Mouse (Mus musculus): ENCODE measurements around the gene Pou2f2.

The Pou2f2 gene

GRCm38 (mm10) chr7:25089875-25090274 lies 89.7 kb downstream of the Pou2f2 start:
- no peak for DNase-seq

- no peak for DNase-seq
Measured at GRCm38 (mm10) chr7:25088968-25089367, 90.6 kb downstream of the Pou2f2 start.

GRCm38 (mm10) chr7:25088531-25088930 lies 91.0 kb downstream of the Pou2f2 start:
- DNase-seq = no peak

GRCm38 (mm10) chr7:25087972-25088371 lies 91.6 kb downstream of the Pou2f2 start:
- DNase-seq = no peak

- DNase-seq = no peak
Measured at GRCm38 (mm10) chr7:25087256-25087912, 92.1 kb downstream of the Pou2f2 start.

- no peak for DNase-seq
Measured at GRCm38 (mm10) chr7:25086656-25087055, 92.9 kb downstream of the Pou2f2 start.

- DNase-seq = no peak
Measured at GRCm38 (mm10) chr7:25084621-25085020, 94.9 kb downstream of the Pou2f2 start.

GRCm38 (mm10) chr7:25082510-25082909 lies 97.0 kb downstream of the Pou2f2 start:
- no peak for DNase-seq

- no peak for DNase-seq
Measured at GRCm38 (mm10) chr7:25080431-25080830, 99.1 kb downstream of the Pou2f2 start.

GRCm38 (mm10) chr7:25079496-25080026 lies 100.0 kb downstream of the Pou2f2 start:
- DNase-seq = no peak

- no peak for DNase-seq
Measured at GRCm38 (mm10) chr7:25077414-25077755, 102.1 kb downstream of the Pou2f2 start.

- peak; percentile 99 for DNase-seq
Measured at GRCm38 (mm10) chr7:25076663-25077413, 102.7 kb downstream of the Pou2f2 start.

GRCm38 (mm10) chr7:25076296-25076662 lies 103.2 kb downstream of the Pou2f2 start:
- DNase-seq = no peak

- peak; percentile 76 for DNase-seq
Measured at GRCm38 (mm10) chr7:25073924-25074323, 105.6 kb downstream of the Pou2f2 start.

GRCm38 (mm10) chr7:25072716-25073390 lies 106.7 kb downstream of the Pou2f2 start:
- peak; percentile 84 for DNase-seq

GRCm38 (mm10) chr7:25071979-25072715 lies 107.4 kb downstream of the Pou2f2 start, which contains the start of the genes Grik5 and Zfp574:
TSS of gene Grik5 (minus strand) at chr7:25072346.
TSS of gene Zfp574 (plus strand) at chr7:25072567.
- DNase-seq = no peak

GRCm38 (mm10) chr7:25068724-25069123 lies 110.8 kb downstream of the Pou2f2 start:
- peak; percentile 79 for DNase-seq

GRCm38 (mm10) chr7:25067909-25068656 lies 111.4 kb downstream of the Pou2f2 start:
- no peak for DNase-seq

GRCm38 (mm10) chr7:25067338-25067737 lies 112.2 kb downstream of the Pou2f2 start:
- no peak for DNase-seq

- no peak for DNase-seq
Measured at GRCm38 (mm10) chr7:25063900-25064299, 115.6 kb downstream of the Pou2f2 start.

- no peak for DNase-seq
Measured at GRCm38 (mm10) chr7:25063346-25063745, 116.2 kb downstream of the Pou2f2 start.

- no peak for DNase-seq
Measured at GRCm38 (mm10) chr7:25058836-25059235, 120.7 kb downstream of the Pou2f2 start.

Measured in layer of hippocampus, adult 9-11 months (tissue).